Mouse (Mus musculus) forebrain, embryonic 11.5 days (tissue): ENCODE data around the gene S100a6. TPM values are rescaled to one million over a fixed set of nuclear protein-coding genes. Genes with fewer than 3 reads are reported as not detected.

ENCODE experiments used
- ATAC-seq: fragments of 200-750 bp; cut with Nextera tagmentation; replicated peaks from 2 replicates; pipeline ENCODE4 v1.8.0; 2017; ENCODE audit warnings: moderate TSS enrichment; ENCODE audit not compliant: low FRiP score
- DNase-seq: peaks from one replicate; pipeline ENCODE4 v3.0.0-alpha.2; 2017; ENCODE audit warnings: low spot score
- H3K27ac ChIP-seq: fragments of 300-500 bp; sonication (generic); 2 replicates; pipeline ENCODE4 v1.5.1; 2014; ENCODE audit warnings: low read depth, low read length
- H3K27me3 ChIP-seq: fragments of 300-500 bp; sonication (generic); 2 replicates; pipeline ENCODE4 v1.6.1; 2014; ENCODE audit warnings: mild to moderate bottlenecking, low read length, mixed read lengths; ENCODE audit not compliant: control insufficient read depth, insufficient read depth
- H3K36me3 ChIP-seq: fragments of 300-500 bp; sonication (generic); 2 replicates; pipeline ENCODE4 v1.6.1; 2014; ENCODE audit warnings: mild to moderate bottlenecking, low read length, moderate library complexity, mixed read lengths; ENCODE audit not compliant: control insufficient read depth, insufficient read depth
- H3K4me1 ChIP-seq: fragments of 300-500 bp; sonication (generic); replicated peaks from 2 replicates; pipeline ENCODE4 v1.6.1; 2014; ENCODE audit warnings: low read length, mixed read lengths; ENCODE audit not compliant: control insufficient read depth, insufficient read depth
- H3K4me2 ChIP-seq: fragments of 300-500 bp; sonication (generic); 2 replicates; pipeline ENCODE4 v1.6.1; 2014; ENCODE audit warnings: low read depth, mild to moderate bottlenecking, low read length, moderate library complexity, mixed read lengths; ENCODE audit not compliant: severe bottlenecking
- H3K4me3 ChIP-seq: fragments of 300-500 bp; sonication (generic); 2 replicates; pipeline ENCODE4 v1.5.1; 2014; ENCODE audit warnings: low read depth, low read length
- H3K9ac ChIP-seq: fragments of 300-500 bp; sonication (generic); 2 replicates; pipeline ENCODE4 v1.6.1; 2014; ENCODE audit warnings: low read length
- H3K9me3 ChIP-seq: fragments of 300-500 bp; sonication (generic); 2 replicates; pipeline ENCODE4 v1.6.1; 2016; ENCODE audit warnings: low read length, mixed read lengths; ENCODE audit not compliant: control insufficient read depth
- WGBS: fragments of 180-500 bp; shearing (Covaris S2); extraction: QIAGEN DNeasy Blood & Tissue Kit; methylation state at CpG from one replicate; pipeline ENCODE4 v1.1.7; 2014; 5-methylcytosine and 5-hydroxymethylcytosine counted together
- polyA plus RNA-seq: library from polyadenylated mRNA; unstranded; fragments of >200 nt; fragmentation: Nextera tagmentation; extraction: Ambion mirVana; gene quantifications from 2 replicates; pipeline ENCODE4 v1.2.1, GENCODE M21; 2014

Gene S100a6
- polyA plus RNA-seq, 1 experiment from 2014 or later = 27.0 TPM

DNA sequence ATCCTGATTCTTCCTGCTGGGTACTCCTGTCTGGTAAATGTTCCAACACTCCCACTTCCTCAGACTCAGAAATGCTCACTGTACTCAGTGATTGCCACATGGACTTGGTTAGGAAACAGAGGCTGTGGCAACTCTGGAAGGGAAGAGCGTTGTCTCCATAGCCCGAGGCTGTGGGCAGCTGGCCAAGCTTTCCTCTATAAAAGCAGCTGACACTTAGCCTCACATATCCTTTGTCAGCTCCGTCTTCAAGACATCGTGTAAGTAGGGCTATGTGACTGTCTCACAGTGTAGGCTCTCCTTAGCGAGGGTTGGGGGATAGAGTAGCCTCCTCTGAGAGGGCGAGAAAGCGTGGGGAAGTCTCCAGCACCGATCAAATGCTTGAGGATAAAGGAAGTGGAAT, 56.2 kb downstream of the S100a6 start, which contains the start of gene S100a8:
Gene S100a8, plus strand, starts transcription at position 133 of the 400 bp plus-strand sequence.
- Histone ChIP-seq H3K27me3 (no peaks in the 10 kb centered on the region), H3K9me3 (no peaks in the 10 kb centered on the region), H3K9ac (no peak within 1 kb of the TSS), H3K27ac (no peak within 1 kb of the TSS), H3K4me2 (no peak within 1 kb of the TSS), H3K4me1 (no peaks in the 10 kb centered on the region), H3K36me3 (no peaks in the 10 kb centered on the region), H3K4me3 (no peak within 1 kb of the TSS)
- DNase-seq = no peak
- 84% methylated on average over 8 of the region's 8 CpGs for WGBS
- ATAC-seq = no peak

Other genes with a start within 250 kb of the S100a6 start
- 13.6 and 14.2 TPM in 2 replicates for gene Slc27a3, start 222.9 kb upstream of the S100a6 start, polyA plus RNA-seq
- gene Ints3, start 179.3 kb upstream of the S100a6 start, polyA plus RNA-seq = 50.5 and 55.3 TPM in 2 replicates
- 2.0 and 2.8 TPM in 2 replicates for gene Npr1, start 147.0 kb upstream of the S100a6 start, polyA plus RNA-seq
- 365 and 366 TPM in 2 replicates for gene Ilf2, start 136.8 kb upstream of the S100a6 start, polyA plus RNA-seq
- gene Snapin, start 121.8 kb upstream of the S100a6 start, polyA plus RNA-seq = 66.3 and 68.3 TPM in 2 replicates
- gene Chtop, start 103.4 kb upstream of the S100a6 start, polyA plus RNA-seq = 142 and 151 TPM in 2 replicates
- 5.6 and 6.5 TPM in 2 replicates for gene S100a1, start 98.5 kb upstream of the S100a6 start, polyA plus RNA-seq
- 10.3 and 12.0 TPM in 2 replicates for gene S100a13, start 98.4 kb upstream of the S100a6 start, polyA plus RNA-seq
- not detected in 2 replicates for gene S100a14, start 86.0 kb upstream of the S100a6 start, polyA plus RNA-seq
- gene S100a16, start 75.6 kb upstream of the S100a6 start, polyA plus RNA-seq = 28.8 and 30.8 TPM in 2 replicates
- not detected in 2 replicates for gene S100a3, start 52.3 kb upstream of the S100a6 start, polyA plus RNA-seq
- gene S100a2, start 22.6 kb upstream of the S100a6 start, polyA plus RNA-seq = not detected in 2 replicates
- not detected in 2 replicates for gene Gm42674, start 11.0 kb upstream of the S100a6 start, polyA plus RNA-seq
- gene S100a4, start 9.1 kb upstream of the S100a6 start, polyA plus RNA-seq = 0.69 and 1.9 TPM in 2 replicates
- gene S100a5, start 4.4 kb upstream of the S100a6 start, polyA plus RNA-seq = not detected in 2 replicates
- not detected in 2 replicates for gene S100a7a, start 41.1 kb downstream of the S100a6 start, polyA plus RNA-seq
- gene S100a8, start 56.1 kb downstream of the S100a6 start, polyA plus RNA-seq = 3.6 and 6.9 TPM in 2 replicates
- gene S100a9, start 82.8 kb downstream of the S100a6 start, polyA plus RNA-seq = 1.6 and 2.9 TPM in 2 replicates
- gene Pglyrp4, start 114.0 kb downstream of the S100a6 start, polyA plus RNA-seq = not detected in 2 replicates
- not detected in 2 replicates for gene Gm5849, start 165.0 kb downstream of the S100a6 start, polyA plus RNA-seq